Comparison of ENCODE assay signal across 17 mouse cellular contexts in genomic region chr2:108529464-108529863, GRCm38 (mm10).
"Had no signal": no experiment of that assay in that cellular context is flagged by ENCODE, and none has a peak within 500 bp of the region (broad histone marks: within the 10 kb centered on the region; RNA-seq: fewer than 3 reads in every experiment).

No protein-coding gene starts in this region.

- DNase-seq: liver, embryonic 13.5 days; liver, postnatal 0 days; lung, adult 2 months; lung, postnatal 14 days; lung, postnatal 36 days; right cerebral cortex, postnatal 14 days; thymus, adult 18-20 months; thymus, postnatal 14 days; thymus, postnatal 36 days had no signal

- H3K9me3 ChIP-seq: liver, embryonic 13.5 days; liver, embryonic 15.5 days; lung, embryonic 15.5 days; megakaryocyte, embryonic 14.5 days; midbrain, embryonic 15.5 days; stomach, embryonic 15.5 days had no signal

- H3K9ac ChIP-seq: liver, embryonic 13.5 days; liver, embryonic 15.5 days; liver, postnatal 0 days; lung, embryonic 15.5 days; midbrain, embryonic 15.5 days; stomach, embryonic 15.5 days had no signal

- ATAC-seq: liver, postnatal 0 days; lung, postnatal 0 days; midbrain, embryonic 15.5 days had no signal

- H3K4me1 ChIP-seq: liver, embryonic 13.5 days; liver, embryonic 15.5 days; lung, embryonic 15.5 days; megakaryocyte, embryonic 14.5 days; midbrain, embryonic 15.5 days; stomach, embryonic 15.5 days had no signal

- H3K27ac ChIP-seq: liver, embryonic 13.5 days; liver, embryonic 15.5 days; lung, embryonic 15.5 days; macrophage; midbrain, embryonic 15.5 days; stomach, embryonic 15.5 days had no signal

- H3K36me3 ChIP-seq: liver, embryonic 13.5 days; liver, embryonic 15.5 days; lung, embryonic 15.5 days; midbrain, embryonic 15.5 days; stomach, embryonic 15.5 days had no signal

- H3K4me2 ChIP-seq: liver, embryonic 13.5 days; liver, embryonic 15.5 days; lung, embryonic 15.5 days; midbrain, embryonic 11.5 days; midbrain, embryonic 15.5 days; stomach, embryonic 15.5 days had no signal

- H3K27me3 ChIP-seq: liver, embryonic 13.5 days; liver, embryonic 15.5 days; lung, embryonic 15.5 days; megakaryocyte, embryonic 14.5 days; midbrain, embryonic 15.5 days; stomach, embryonic 15.5 days had no signal

- H3K4me3 ChIP-seq: liver, embryonic 13.5 days; liver, embryonic 15.5 days; lung, embryonic 15.5 days; megakaryocyte, embryonic 14.5 days; midbrain, embryonic 15.5 days; stomach, embryonic 15.5 days had no signal
